Mouse (Mus musculus) cerebellum, adult (tissue): ENCODE data around the gene Mapk10.
A peak's percentile ranks its signal among the peaks of the same experiment; 100 is the strongest.

ENCODE experiments used
- ATAC-seq: cut with Nextera tagmentation; 2 replicates; pipeline ENCODE4 v1.9.2; 2017; ENCODE audit warnings: mild to moderate bottlenecking, moderate library complexity, mixed read lengths; ENCODE audit not compliant: insufficient number of reproducible peaks, low FRiP score, low TSS enrichment

Mapk10 gene

DNA sequence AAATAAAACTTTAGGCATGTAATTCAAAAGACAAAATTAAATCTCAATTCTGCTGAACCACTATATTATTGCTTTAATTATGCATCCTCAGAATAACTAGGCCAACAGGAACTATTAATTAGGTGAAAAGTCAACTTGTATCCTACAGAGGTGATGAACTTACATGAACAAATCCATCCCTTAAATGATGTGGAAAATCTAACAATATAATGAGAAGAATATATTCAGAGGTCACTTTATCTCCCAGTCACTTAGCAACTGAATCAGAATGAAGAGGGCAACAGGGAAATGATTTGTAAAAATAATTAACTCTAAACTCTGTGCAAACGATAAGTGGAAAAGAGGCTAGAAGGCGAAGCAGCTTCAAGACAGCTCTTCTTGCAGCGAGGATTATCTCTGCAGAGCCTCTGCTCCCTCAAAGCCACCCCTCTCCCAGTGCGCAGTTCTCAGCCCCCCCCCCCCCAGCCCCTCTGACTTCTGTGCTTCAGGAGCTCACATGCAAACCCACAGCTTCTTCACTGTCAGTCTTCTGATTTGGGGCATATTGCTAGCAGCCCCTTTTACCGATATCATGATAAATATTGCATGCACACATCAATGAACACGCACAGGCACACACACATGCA is 138.8 kb downstream of the Mapk10 start:
- ATAC-seq = no peak

- no peak for ATAC-seq
Observed at GRCm38 (mm10) chr5:103071006-103071612, 140.0 kb downstream of the Mapk10 start.

- no peak for ATAC-seq
Observed at GRCm38 (mm10) chr5:103050319-103050916, 160.7 kb downstream of the Mapk10 start.

DNA sequence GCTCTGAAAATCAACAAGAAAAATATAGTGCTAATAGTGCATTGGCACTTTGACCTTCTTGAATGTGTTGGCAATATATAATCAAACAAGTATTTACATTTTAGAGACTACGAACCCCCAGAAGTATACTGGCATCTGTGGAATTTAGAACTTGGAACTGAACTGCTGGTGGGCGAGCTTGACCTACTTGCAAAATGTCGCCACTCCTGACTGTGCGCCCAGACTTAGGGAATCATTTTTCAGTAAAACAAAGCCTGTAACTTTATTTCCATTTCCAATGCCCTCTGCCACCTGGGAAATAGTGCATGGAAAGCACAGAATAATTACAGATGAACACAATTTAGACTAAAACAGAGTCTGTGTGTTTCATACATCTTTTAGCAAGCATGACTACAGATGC is 163.1 kb downstream of the Mapk10 start:
- no peak for ATAC-seq

DNA sequence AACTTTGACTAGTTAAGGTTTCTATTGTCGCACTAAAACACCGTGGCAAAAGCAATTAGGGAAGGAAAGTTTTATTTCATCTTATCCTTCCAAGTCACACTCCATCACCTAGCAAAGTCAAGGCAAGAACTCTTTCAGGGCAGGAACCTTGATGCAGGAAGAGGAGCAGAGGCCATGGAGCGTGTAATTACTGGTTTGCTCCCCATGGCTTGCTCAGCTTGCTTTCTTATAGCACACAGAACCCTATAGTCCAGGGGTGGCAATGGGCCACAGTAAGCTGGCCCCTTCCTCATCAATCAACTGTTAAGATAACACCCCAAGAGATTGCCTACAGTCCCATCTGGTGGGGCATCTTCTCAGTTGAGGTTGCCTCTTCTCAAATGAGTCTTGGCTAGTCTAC is 173.4 kb downstream of the Mapk10 start:
- ATAC-seq = no peak

GRCm38 (mm10) chr5:103028940-103029621 is 182.1 kb downstream of the Mapk10 start:
- peak; percentile 58; the same call in 1 of the 2 replicates for ATAC-seq

DNA sequence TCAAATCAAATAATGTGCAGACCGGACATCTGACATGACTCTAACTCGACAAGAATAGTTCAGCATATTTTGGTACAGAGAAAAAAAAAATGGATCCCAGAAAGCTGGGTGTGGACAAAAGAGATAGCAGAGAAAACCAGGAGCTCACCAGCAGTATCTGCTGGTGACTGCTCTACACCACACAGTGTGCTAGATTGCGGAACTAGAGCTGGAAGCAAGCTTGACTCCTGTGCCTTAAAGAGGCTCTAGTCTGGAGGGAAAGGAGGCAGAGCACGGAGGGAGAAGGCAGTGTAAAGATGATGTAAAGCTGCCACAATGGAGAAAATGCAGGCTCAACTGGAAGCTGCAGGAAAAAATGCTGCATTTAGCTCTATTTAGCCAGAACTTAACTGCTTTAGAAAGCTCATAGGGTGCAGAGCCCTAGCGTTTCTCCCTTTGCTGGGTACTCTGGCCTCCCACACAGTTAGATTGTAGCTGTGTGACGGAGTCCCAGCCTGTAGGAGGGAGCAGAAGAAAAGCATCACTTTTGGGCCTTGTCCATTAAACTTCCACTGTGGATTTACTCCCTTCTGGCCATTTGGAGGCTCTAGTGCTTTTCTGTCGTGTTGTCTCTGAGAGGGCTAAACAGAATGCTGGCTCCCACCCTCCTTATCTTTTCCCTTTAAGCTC is 188.5 kb downstream of the Mapk10 start:
- ATAC-seq = peak; percentile 73; the same call in 1 of the 2 replicates

DNA sequence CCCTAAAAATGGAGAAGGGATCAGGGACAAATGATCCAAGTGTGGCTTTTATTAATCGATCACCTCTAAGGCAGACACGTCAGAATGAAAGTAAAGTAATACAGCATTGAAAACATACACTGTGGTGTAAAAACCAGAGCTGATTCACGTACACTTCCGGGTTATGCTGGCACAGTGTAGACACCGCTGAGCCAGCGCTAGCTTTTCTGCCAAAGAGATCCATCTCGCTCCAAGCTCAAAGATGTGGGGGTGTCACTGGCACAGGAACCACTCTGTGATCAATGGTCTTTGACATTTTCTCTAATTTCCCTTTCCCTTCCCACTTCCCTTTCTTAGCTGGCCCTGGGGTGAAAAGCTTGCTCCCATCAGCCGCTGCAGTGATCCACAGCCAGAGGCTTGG is 189.7 kb downstream of the Mapk10 start:
- ATAC-seq = no peak

DNA sequence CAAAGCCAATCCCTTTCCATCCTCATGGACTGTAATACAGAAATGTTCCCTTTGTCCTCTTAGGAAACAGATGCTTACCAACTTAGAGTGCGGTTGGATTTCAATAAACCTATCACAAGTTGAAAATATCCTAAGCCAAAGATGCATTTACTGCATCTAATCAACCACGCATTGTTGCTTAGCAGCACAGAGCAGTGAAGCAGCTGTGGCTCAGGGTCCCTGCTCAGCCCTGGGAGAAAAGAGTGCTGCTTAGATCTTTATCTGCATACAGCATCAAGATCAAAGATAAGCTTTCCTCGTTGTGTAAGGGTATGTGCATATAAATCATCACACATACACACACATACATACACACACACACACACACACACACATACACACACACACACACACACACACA is 190.2 kb downstream of the Mapk10 start:
- no peak for ATAC-seq

GRCm38 (mm10) chr5:103020127-103020526 is 191.0 kb downstream of the Mapk10 start:
- no peak for ATAC-seq

DNA sequence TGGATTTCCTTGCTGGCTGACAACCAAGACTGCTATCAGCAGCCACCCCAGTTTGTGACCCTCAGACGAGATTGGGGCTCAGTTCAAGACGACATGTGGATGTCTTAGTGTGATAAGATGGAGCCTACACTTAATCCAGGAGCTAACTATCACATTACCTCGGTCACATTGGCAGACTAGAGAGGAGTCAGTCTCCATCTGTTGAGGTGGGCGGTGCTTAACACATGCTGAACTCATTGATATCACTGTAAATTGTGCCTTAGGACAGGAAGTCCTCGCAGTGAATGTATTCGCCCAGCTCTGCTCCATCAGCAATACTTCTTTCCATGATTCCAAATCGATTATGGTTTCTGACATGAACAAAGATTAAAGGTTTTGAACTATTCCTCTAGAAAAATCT is 193.5 kb downstream of the Mapk10 start:
- no peak for ATAC-seq

DNA sequence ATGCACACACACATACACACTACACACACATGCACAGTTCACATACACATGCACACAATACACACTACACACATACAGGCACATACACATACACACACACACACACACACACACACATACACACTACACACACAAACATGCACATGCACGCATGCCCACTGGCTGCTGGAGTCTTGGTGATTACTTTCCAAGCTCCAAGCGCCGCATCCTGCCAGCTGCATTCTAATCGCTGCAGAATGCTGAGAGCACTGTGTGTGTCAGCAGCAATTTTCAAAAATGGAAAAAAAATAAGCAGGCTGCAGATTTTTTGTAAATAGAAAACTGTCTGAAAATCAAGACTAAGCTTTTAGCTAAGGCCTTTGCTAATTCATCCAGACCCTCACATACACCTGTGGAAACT is 196.8 kb downstream of the Mapk10 start:
- ATAC-seq = no peak

- peak; percentile 70 for ATAC-seq
Observed at GRCm38 (mm10) chr5:103008894-103009293, 202.2 kb downstream of the Mapk10 start.

DNA sequence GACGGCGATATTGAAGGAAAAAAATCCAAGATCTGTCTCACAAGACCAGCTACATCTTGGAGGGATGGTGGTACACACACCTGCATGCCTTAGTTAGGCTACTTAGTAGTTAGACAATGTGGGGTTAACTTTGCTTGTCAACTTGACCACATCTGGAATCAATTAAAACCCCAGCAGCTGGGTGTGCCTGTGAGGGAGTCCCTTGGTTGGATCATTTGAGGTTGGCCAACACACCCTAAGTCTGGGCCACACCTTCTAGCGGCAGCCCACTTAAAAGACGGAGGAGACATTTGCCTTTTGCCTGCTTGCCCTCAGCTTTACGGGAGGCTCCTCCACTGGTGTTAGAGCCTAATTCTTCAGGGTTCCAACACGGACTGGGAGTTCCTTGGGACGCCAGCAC is 209.0 kb downstream of the Mapk10 start:
- ATAC-seq = no peak

- ATAC-seq = peak; percentile 83
Observed at GRCm38 (mm10) chr5:103000572-103000971, 210.6 kb downstream of the Mapk10 start.

DNA sequence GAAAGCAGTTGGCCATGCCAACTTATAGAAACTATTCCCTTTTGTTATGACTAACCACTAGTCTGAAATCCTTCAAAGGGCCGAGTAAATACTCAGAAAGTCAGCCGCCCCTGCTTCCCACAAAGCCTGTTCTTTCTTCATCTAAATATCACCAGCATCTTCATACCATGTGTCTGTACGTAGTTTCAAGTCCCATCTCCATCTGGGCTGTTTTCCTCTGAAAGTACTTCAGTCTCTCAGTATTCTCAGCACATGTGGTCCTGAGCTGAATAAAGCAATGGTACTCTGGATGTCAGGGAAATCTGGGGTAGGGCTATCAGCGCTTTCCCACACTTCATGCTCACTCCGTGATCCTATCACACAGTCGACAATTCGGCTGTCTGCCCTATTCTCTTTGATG is 212.6 kb downstream of the Mapk10 start:
- no peak for ATAC-seq

- ATAC-seq = no peak
Observed at GRCm38 (mm10) chr5:102997907-102998306, 213.2 kb downstream of the Mapk10 start.

DNA sequence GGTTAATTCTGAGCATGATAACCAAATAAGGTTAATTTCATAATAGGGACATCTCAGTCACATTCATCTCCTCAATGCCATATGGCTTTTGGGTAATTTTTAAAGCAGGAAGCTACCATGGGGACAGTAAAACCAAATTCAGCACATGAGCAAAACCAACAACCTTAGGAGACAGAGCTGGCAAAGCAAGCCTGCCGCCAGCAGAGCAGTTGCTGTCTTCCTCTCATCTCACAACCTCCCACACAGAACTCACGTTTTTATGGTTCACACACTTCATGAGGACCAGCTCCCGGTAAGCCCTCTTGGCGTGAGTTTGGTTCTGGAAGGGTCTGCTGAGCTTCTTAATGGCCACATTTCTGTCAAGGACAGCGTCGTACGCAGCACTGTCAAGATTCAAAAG is 214.8 kb downstream of the Mapk10 start:
- no peak; the same call in 1 of the 2 replicates for ATAC-seq

GRCm38 (mm10) chr5:102995928-102996327 is 215.2 kb downstream of the Mapk10 start:
- peak; percentile 68 for ATAC-seq

GRCm38 (mm10) chr5:102993951-102994350 is 217.2 kb downstream of the Mapk10 start:
- no peak for ATAC-seq

GRCm38 (mm10) chr5:102991691-102992090 is 219.4 kb downstream of the Mapk10 start:
- no peak for ATAC-seq
